Mouse (Mus musculus) hindbrain, embryonic 12.5 days (tissue): ENCODE data around the gene Spz1. TPM values are rescaled to one million over a fixed set of nuclear protein-coding genes. Genes with fewer than 3 reads are reported as not detected.

Experiments used
- ATAC-seq: fragments of 200-750 bp; cut with Nextera tagmentation; 2 replicates; pipeline ENCODE4 v1.8.0; 2017; ENCODE audit warnings: moderate TSS enrichment; ENCODE audit not compliant: low FRiP score
- H3K27ac ChIP-seq: fragments of 300-500 bp; sonication (generic); 2 replicates; pipeline ENCODE4 v1.5.1; 2016; ENCODE audit warnings: mild to moderate bottlenecking
- H3K27me3 ChIP-seq: fragments of 300-500 bp; sonication (generic); 2 replicates; pipeline ENCODE4 v1.6.1; 2016; ENCODE audit warnings: mild to moderate bottlenecking
- H3K36me3 ChIP-seq: fragments of 300-500 bp; sonication (generic); 2 replicates; pipeline ENCODE4 v1.6.1; 2016; ENCODE audit warnings: mild to moderate bottlenecking
- H3K4me1 ChIP-seq: fragments of 300-500 bp; sonication (generic); 2 replicates; pipeline ENCODE4 v1.6.1; 2016
- H3K4me2 ChIP-seq: fragments of 300-500 bp; sonication (generic); replicated peaks from 2 replicates; pipeline ENCODE4 v1.6.1; 2016; ENCODE audit warnings: mild to moderate bottlenecking
- H3K4me3 ChIP-seq: fragments of 300-500 bp; sonication (generic); 2 replicates; pipeline ENCODE4 v1.5.1; 2016; ENCODE audit warnings: mild to moderate bottlenecking
- H3K9ac ChIP-seq: fragments of 300-500 bp; sonication (generic); 2 replicates; pipeline ENCODE4 v1.6.1; 2016; ENCODE audit warnings: mild to moderate bottlenecking, moderate library complexity
- H3K9me3 ChIP-seq: fragments of 300-500 bp; sonication (generic); replicated peaks from 2 replicates; pipeline ENCODE4 v1.6.1; 2016; ENCODE audit warnings: mild to moderate bottlenecking
- WGBS: fragments of 180-500 bp; shearing (Covaris S2); methylation state at CpG from one replicate; pipeline ENCODE4 v1.1.7; 2016; 5-methylcytosine and 5-hydroxymethylcytosine counted together
- polyA plus RNA-seq: library from polyadenylated mRNA; unstranded; fragments of >200 nt; fragmentation: Nextera tagmentation; extraction: Ambion mirVana; gene quantifications from 2 replicates; pipeline ENCODE4 v1.2.1, GENCODE M21; 2016

Gene Spz1
- polyA plus RNA-seq, 1 experiment from 2014 or later: not detected

DNA sequence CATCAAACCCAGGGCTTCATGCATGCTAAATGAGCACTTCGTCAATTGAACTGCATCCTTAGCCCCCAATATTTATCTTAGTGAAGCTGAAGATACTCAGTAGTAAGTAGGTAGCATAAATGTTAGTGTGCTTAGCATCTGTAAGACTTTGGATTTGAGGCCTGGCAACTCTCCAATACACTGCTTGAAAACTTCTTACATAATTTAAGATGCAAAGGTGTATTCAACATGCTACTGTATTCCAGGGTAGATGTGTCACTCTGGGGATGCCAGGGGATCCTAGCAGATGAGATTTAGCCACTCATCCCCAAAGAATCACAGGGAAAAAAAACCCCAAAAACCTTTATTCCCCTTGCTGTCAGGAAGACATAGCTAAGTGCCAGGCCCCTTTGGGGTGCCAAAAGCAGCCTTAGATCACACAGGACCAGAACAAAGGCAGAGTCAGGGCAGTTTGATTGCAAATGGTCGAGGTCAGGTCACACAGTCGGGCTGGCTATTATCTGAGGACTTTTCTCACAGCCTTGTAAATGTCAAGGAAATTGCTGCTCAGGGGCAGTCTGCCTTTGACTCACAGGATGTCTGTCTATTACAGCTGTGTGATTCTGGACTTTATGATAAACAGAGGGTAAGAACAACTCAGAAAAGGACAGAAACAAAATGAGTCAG, 17.9 kb upstream of the Spz1 start:
- Histone ChIP-seq H3K9me3 (no peaks in the 10 kb centered on the region), H3K9ac (no peak overlapping the region), H3K4me3 (no peak overlapping the region), H3K36me3 (no peaks in the 10 kb centered on the region), H3K27ac (no peak overlapping the region), H3K27me3 (no peaks in the 10 kb centered on the region), H3K4me2 (no peak overlapping the region), H3K4me1 (peaks cover 18% of the 10 kb centered on the region)
- ATAC-seq: 0 out of 2 replicates have a peak, but pooled peaks have one; percentile 10
- WGBS: 24% methylated on average over 3 of the region's 3 CpGs

DNA sequence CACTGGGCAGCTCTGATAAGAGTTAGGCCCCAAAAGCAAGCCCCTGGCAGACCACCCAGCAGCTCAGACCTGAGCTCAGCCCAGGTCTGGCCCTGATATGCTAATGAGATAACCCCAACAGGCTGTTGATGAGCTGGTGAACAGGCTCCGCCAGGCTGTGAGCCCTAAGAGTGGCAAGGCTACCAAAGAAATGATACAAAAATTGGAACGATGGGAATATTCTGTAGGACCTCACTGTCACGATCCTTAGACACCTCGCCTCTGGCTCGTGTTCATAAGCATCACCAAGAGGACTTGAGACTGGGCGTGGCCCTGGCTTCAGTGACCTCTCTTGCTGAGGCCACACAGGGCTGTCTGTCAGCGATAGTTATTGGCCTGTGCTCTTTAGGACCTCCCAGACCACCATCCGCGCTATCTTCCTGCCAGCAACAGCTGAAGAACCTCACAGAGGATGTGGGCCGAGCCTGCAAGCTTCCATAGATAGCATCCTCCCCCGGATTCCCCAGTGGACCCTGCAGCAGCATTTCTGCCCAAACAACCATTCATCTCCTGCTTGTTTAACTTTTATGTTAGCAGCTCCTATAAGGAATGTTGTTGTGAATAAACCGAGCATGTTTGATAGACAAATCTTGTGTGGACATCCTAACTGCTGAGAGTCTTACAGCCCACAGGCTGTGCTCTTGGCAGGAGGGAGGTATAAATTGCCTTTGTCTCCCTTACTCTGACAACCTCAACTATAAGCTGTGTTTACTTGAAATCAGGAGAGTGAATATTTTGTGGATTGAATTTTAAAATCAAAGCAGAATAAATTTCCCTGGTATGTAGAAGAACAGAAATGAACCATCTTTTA, 17.0 kb upstream of the Spz1 start:
- Histone ChIP-seq H3K4me3 (no peak overlapping the region), H3K4me2 (no peak overlapping the region), H3K9ac (no peak overlapping the region), H3K36me3 (no peaks in the 10 kb centered on the region), H3K27ac (no peak overlapping the region), H3K27me3 (no peaks in the 10 kb centered on the region), H3K9me3 (no peaks in the 10 kb centered on the region), H3K4me1 (peaks cover 18% of the 10 kb centered on the region)
- WGBS: 16% methylated on average over 12 of the region's 12 CpGs
- 0 out of 2 replicates have a peak, but pooled peaks have one; percentile 42 for ATAC-seq

DNA sequence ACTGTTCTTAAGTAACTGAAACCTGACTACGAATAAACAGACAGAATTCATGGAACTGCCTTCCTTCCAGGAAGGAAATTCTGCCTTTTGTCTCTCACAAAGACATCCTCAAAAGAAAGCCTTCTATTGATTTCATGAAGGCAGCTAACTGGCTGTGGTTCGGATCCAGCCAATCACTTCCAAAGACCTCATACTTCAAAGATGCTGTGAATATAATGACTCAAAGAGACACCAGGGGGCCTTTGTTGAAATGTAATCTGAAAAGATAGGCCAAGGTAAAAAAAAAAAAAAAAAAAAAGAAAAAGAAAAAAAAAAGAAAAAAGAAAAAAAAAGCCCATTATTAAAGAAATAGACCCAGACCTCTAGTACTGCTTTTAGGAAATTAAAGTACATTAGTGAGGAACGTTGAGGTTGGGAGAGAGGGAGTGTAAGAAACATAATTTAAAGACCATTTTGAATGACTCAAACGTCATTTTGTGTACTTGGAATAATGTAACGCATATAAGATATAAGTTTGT, 16.4 kb upstream of the Spz1 start:
- H3K4me1 ChIP-seq: peaks cover 18% of the 10 kb centered on the region
- 34% methylated on average over 5 of the region's 5 CpGs for WGBS
- no peak overlapping the region for H3K4me3 ChIP-seq
- H3K36me3 ChIP-seq: no peaks in the 10 kb centered on the region
- H3K9ac ChIP-seq: no peak overlapping the region
- no peaks in the 10 kb centered on the region for H3K27me3 ChIP-seq
- no peak overlapping the region for H3K4me2 ChIP-seq
- no peaks in the 10 kb centered on the region for H3K9me3 ChIP-seq
- no peak overlapping the region for H3K27ac ChIP-seq
- ATAC-seq: no peak

DNA sequence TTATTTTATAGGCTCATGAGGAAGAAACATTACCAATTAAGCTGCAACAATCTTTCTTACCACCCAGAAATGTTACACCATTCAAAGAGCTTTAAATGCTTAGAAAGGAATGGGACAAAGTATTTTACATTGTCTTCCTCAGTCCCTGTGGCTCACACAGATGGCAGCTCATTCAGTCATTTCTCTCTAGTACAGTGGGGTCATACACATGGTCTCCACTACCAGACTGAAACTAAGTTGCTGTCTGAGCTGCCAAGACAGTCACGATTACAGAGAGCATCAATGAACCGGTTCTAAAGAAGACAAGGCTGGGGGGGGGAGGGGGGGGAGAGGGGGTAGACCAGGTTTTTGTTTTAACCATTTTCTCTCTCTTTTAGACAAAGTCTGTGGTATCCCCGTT, 15.3 kb upstream of the Spz1 start:
- no peak overlapping the region for H3K9ac ChIP-seq
- no peak for ATAC-seq
- H3K27me3 ChIP-seq: no peaks in the 10 kb centered on the region
- WGBS: 44% methylated on average over 3 of the region's 3 CpGs
- H3K4me1 ChIP-seq: peaks cover 18% of the 10 kb centered on the region
- H3K4me3 ChIP-seq: no peak overlapping the region
- H3K4me2 ChIP-seq: no peak overlapping the region
- H3K27ac ChIP-seq: no peak overlapping the region
- no peaks in the 10 kb centered on the region for H3K9me3 ChIP-seq
- H3K36me3 ChIP-seq: no peaks in the 10 kb centered on the region

DNA sequence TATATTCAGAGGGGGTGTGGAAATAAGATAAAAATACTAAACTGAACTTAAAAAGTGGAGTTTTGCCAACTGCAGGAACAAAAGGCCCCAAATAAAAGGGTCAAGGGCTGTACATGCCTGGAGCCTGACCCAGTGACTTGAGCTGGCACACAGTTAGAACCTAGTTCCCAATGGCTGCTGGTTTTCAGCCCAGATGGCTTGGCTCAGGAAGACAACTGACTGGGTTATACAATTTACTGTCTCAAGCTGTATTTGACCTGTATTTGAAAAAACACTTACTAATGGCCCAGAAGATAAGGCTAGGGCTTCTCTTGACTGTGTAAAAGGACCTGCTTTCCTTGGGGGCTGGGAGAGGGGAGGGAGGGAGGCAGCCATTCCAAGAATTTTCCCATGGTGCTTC, 13.3 kb upstream of the Spz1 start:
- H3K9me3 ChIP-seq: no peaks in the 10 kb centered on the region
- H3K4me1 ChIP-seq: peaks cover 13% of the 10 kb centered on the region
- H3K27me3 ChIP-seq: no peaks in the 10 kb centered on the region
- ATAC-seq: no peak
- no peak overlapping the region for H3K4me2 ChIP-seq
- H3K36me3 ChIP-seq: no peaks in the 10 kb centered on the region
- H3K9ac ChIP-seq: no peak overlapping the region
- no peak overlapping the region for H3K4me3 ChIP-seq
- no peak overlapping the region for H3K27ac ChIP-seq

DNA sequence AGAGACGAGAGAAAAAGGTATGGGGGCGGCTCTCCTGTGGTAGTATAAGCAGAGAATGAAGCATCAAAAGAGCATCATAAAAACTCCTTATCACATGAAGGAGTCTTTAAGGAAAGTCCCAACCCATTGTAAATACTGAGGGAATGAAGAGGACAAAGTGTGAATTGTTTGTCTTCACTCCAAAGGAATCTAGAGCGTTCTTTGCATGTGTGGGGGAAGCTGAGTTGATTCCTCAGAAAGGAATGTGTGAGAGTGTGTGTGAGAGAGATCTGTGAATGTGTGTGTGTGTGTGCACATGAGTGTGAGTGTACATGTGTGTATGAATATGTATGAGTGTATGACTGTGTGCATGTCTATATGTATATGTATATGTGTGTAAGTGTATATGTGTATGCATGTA, 12.7 kb upstream of the Spz1 start:
- H3K9me3 ChIP-seq: no peaks in the 10 kb centered on the region
- H3K4me2 ChIP-seq: no peak overlapping the region
- H3K27ac ChIP-seq: no peak overlapping the region
- H3K9ac ChIP-seq: no peak overlapping the region
- H3K4me3 ChIP-seq: no peak overlapping the region
- no peaks in the 10 kb centered on the region for H3K27me3 ChIP-seq
- peaks cover 9% of the 10 kb centered on the region for H3K4me1 ChIP-seq
- no peaks in the 10 kb centered on the region for H3K36me3 ChIP-seq
- no peak for ATAC-seq
- WGBS: 64% methylated on average over 3 of the region's 3 CpGs

DNA sequence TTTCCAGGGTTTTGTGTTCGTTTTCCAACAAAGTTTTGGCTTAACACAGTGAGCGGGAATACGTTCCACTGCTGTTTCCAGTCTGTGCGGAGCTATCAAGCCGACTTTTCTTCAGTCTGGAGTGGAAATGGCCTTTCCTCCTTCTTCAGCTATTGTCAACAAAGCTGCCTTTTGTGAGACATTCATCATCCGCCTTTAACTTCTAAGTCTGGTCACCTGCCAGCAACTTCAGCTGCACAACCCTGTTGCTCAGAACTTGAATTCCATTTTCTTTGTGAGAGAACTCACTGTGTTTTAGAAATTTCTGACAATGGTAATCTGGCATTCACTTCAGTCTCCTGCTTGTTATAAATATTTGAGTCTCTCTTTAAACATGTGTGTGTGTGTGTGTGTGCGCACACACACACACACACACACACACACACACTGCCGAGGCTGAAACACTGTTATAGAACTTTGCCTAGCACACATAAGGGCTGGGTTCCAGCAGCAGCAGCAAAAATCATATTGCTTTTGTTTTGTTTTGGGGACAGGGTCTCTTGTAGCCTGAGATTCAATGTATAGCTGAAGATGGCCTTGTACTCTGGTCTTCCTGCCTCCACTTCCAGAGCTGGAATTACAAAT, 8.2 kb upstream of the Spz1 start:
- 63% methylated on average over 8 of the region's 8 CpGs for WGBS

DNA sequence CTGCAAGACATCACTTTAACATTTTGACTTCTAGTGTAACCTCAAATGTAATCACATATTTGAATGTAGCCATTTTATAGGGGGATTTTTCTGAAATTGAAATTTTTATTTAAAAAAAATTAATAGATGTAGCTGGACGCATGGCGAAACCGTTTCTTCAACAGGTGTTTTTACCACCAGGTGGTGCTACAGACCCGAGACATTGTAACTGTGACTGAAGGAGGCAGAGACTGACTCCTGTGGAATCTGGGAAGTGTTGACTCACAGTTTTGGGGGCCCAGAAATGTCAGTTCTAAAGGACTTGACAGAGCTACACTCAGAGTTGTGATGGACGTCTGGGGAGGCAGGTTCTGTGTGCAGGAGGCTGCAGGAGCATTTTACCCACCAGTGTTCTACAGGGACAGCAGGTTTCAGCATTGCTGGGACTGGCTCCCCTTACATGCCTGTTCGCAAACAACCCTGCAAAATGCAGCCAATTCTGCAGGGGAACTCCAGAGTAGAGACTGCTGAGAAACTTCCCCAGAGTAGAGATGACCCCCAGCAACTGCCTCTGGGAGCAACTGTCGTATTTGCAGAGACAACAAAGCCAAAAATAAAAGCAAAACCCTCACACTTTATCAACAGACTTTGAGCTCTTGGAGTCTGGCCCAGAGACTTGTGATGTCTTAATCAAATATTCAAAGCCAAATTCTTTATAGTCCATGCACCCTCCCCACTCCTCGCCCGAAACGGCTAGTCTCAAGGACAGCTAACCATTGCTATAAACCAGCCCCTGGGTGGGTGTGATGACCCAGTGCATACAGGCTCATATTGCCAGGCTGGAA, 4.5 kb upstream of the Spz1 start:
- no peak overlapping the region for H3K9ac ChIP-seq
- H3K27me3 ChIP-seq: no peaks in the 10 kb centered on the region
- no peaks in the 10 kb centered on the region for H3K36me3 ChIP-seq
- 36% methylated on average over 10 of the region's 10 CpGs for WGBS
- peak; percentile 48; the same call in 1 of the 2 replicates for ATAC-seq
- no peak overlapping the region for H3K27ac ChIP-seq
- H3K4me3 ChIP-seq: no peak overlapping the region
- no peak overlapping the region for H3K4me2 ChIP-seq
- H3K9me3 ChIP-seq: no peaks in the 10 kb centered on the region
- H3K4me1 ChIP-seq: no peaks in the 10 kb centered on the region

More for the DNA sequence above, 8.2 kb upstream of the Spz1 start:
- no peak overlapping the region for H3K4me2 ChIP-seq
- no peaks in the 10 kb centered on the region for H3K27me3 ChIP-seq
- H3K27ac ChIP-seq: no peak overlapping the region
- no peaks in the 10 kb centered on the region for H3K9me3 ChIP-seq
- no peak overlapping the region for H3K9ac ChIP-seq
- ATAC-seq: no peak
- no peaks in the 10 kb centered on the region for H3K36me3 ChIP-seq
- no peaks in the 10 kb centered on the region for H3K4me1 ChIP-seq
- H3K4me3 ChIP-seq: no peak overlapping the region

DNA sequence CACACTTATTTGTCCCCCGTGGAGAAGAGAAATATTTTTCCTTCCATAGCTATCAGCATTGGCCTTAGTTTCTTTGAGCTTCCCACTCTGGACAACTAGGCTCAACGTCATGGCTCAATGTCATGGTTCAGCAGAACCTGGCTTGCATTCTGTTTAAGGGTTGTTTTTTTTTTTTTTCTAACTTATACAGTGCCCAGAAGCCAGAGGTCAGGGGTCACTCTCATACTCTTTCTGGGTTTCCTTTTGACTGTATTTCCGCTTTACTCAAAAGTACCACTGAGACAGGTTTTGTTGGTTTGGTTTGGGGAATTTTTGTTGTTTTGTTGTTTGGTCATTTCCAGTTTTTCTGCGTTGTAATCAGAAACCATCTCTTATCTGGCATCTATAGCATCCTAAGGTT, 2.2 kb upstream of the Spz1 start:
- 80% methylated on average over 4 of the region's 4 CpGs for WGBS
- Histone ChIP-seq H3K4me3 (no peak overlapping the region), H3K9me3 (no peaks in the 10 kb centered on the region), H3K27ac (no peak overlapping the region), H3K9ac (no peak overlapping the region), H3K27me3 (no peaks in the 10 kb centered on the region), H3K4me2 (no peak overlapping the region), H3K4me1 (no peaks in the 10 kb centered on the region), H3K36me3 (no peaks in the 10 kb centered on the region)
- ATAC-seq: no peak

DNA sequence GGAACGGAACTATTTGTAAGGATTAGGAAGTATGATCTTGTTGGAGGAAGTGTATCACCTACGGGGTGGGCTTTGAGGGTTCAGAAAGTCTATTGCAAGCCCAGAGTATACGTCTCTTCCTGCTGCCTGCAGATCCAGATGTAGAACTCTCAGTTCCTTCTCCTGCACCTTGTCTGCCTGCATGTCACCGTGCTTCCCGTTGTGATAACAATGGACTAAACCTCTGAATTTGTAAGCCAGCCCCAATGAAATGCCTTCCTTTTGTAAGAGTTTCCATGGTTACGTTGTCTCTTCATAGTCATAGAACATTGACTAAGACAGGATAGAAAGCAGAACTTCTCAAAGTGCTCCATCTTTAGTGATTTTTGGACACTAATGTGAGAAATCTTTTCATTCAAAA, 716 bp upstream of the Spz1 start:
- Histone ChIP-seq H3K9ac (no peak overlapping the region), H3K4me3 (no peak overlapping the region), H3K4me2 (no peak overlapping the region), H3K27me3 (no peaks in the 10 kb centered on the region), H3K27ac (no peak overlapping the region), H3K36me3 (no peaks in the 10 kb centered on the region), H3K9me3 (no peaks in the 10 kb centered on the region), H3K4me1 (no peaks in the 10 kb centered on the region)
- no peak for ATAC-seq
- 58% methylated on average over 6 of the region's 6 CpGs for WGBS

DNA sequence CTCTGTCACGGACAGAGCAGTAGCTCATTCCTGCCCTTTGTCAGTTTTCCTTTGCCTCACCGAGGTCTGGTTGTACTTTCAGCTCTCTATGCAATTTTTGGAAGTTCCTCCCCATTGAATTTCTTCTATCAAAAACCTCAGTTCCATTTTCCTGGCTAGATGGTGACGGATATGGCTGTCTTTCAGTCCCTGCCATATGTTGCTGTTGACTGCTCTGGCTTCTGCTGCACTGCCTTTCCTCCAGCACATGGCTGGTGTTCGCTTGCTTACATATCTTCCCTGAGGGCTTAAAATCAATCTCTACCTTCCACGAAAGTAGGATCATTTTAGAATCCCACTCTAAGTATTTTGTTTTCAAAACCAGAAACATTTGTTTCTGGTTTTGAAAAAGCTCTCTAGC, 16.5 kb downstream of the Spz1 start:
- Histone ChIP-seq H3K9ac (no peak overlapping the region), H3K4me3 (no peak overlapping the region), H3K9me3 (no peaks in the 10 kb centered on the region), H3K27me3 (no peaks in the 10 kb centered on the region), H3K4me1 (peaks cover 10% of the 10 kb centered on the region), H3K27ac (no peak overlapping the region), H3K4me2 (no peak overlapping the region), H3K36me3 (no peaks in the 10 kb centered on the region)
- ATAC-seq: no peak
- WGBS: 73% methylated on average over 5 of the region's 5 CpGs

DNA sequence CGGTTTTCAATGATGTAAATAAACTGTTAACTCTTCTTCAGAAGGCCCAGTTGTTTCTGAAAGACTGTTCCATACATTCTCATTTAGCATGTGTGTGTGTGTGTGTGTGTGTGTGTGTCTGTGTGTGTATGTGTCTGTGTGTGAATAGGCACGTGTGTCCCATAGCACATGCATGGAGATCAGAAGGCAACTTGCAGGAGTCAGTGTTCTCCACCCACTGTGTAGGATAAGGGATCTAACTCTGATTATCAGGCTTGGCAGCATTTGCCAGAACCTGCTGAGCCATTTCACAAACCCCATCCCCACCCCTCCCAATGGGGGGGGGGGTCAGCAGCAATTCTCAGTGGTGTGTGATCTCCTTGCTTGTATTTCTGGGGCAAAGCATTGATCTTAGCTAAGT, 18.7 kb downstream of the Spz1 start:
- H3K9me3 ChIP-seq: peaks cover 2% of the 10 kb centered on the region; the same call in 1 of the 2 replicates
- ATAC-seq: no peak
- H3K27me3 ChIP-seq: no peaks in the 10 kb centered on the region
- no peak overlapping the region for H3K27ac ChIP-seq
- WGBS: 41% methylated on average over 2 of the region's 2 CpGs
- H3K4me1 ChIP-seq: peaks cover 10% of the 10 kb centered on the region
- no peak overlapping the region for H3K4me2 ChIP-seq
- H3K4me3 ChIP-seq: no peak overlapping the region
- no peak overlapping the region for H3K9ac ChIP-seq
- H3K36me3 ChIP-seq: no peaks in the 10 kb centered on the region
